ENCODE assay signal across 8 mouse cellular contexts in genomic region chr10:18453380-18453779, GRCm38 (mm10).
DNase-seq lines count a peak whose midpoint lies in the region; ATAC-seq and TF ChIP-seq lines count a peak whose summit lies in the region.

No protein-coding gene starts in this region.

- H3K4me1 ChIP-seq in embryonic facial prominence, embryonic 15.5 days: peaks cover 14% of the 10 kb centered on the region; the same call in 1 of the 2 replicates
- 0 out of 2 replicates have a peak, but pooled peaks cover 4% of the 10 kb centered on the region for H3K4me1 ChIP-seq in kidney, embryonic 14.5 days (ENCODE audit: control insufficient read depth, insufficient read depth, low read length)
- H3K4me1 ChIP-seq in limb, embryonic 14.5 days (ENCODE audit: control insufficient read depth, insufficient read depth, low read length): peaks cover 5% of the 10 kb centered on the region; the same call in 1 of the 2 replicates

- 20% methylated on average over 4 of the region's 4 CpGs for WGBS in embryonic facial prominence, embryonic 15.5 days
- 36% methylated on average over 4 of the region's 4 CpGs for WGBS in kidney, embryonic 14.5 days
- WGBS in limb, embryonic 14.5 days: 12% methylated on average over 4 of the region's 4 CpGs

- peak; percentile 73; the same call in 1 of the 2 replicates for ATAC-seq in embryonic facial prominence, embryonic 15.5 days (ENCODE audit: insufficient number of reproducible peaks, low FRiP score, low TSS enrichment, low read depth)
- peak; percentile 79 for ATAC-seq in kidney, embryonic 14.5 days (ENCODE audit: low FRiP score, low TSS enrichment)
- peak; percentile 78 for ATAC-seq in limb, embryonic 14.5 days (ENCODE audit: low FRiP score, low read depth)

- TF ChIP-seq POLR2A in limb, embryonic 14.5 days (IDR thresholded peaks at IDR 0.05; ENCODE audit: borderline replicate concordance, extremely low read depth, insufficient read depth, insufficient read length): no peak

- no peak overlapping the region for H3K27ac ChIP-seq in embryonic facial prominence, embryonic 15.5 days (replicated peaks)
- no peak overlapping the region for H3K27ac ChIP-seq in kidney, embryonic 14.5 days (ENCODE audit: low read depth, low read length)
- no peak overlapping the region for H3K27ac ChIP-seq in limb, embryonic 14.5 days (replicated peaks; ENCODE audit: low read depth, low read length)

- H3K9ac ChIP-seq in embryonic facial prominence, embryonic 15.5 days: no peak overlapping the region
- no peak overlapping the region for H3K9ac ChIP-seq in kidney, embryonic 14.5 days (ENCODE audit: low read depth, low read length)
- no peak overlapping the region for H3K9ac ChIP-seq in limb, embryonic 14.5 days (ENCODE audit: low read depth, low read length, severe bottlenecking)

- H3K4me3 ChIP-seq in embryonic facial prominence, embryonic 15.5 days (replicated peaks): no peak overlapping the region
- no peak overlapping the region for H3K4me3 ChIP-seq in kidney, embryonic 14.5 days (ENCODE audit: low read length)
- H3K4me3 ChIP-seq in limb, embryonic 14.5 days (replicated peaks; ENCODE audit: low read length): no peak overlapping the region

- H3K4me2 ChIP-seq in embryonic facial prominence, embryonic 15.5 days (replicated peaks): no peak overlapping the region
- no peak overlapping the region for H3K4me2 ChIP-seq in kidney, embryonic 14.5 days (replicated peaks; ENCODE audit: low read depth, low read length)
- H3K4me2 ChIP-seq in limb, embryonic 14.5 days (replicated peaks; ENCODE audit: low read depth, low read length, severe bottlenecking): no peak overlapping the region

- no peaks in the 10 kb centered on the region for H3K27me3 ChIP-seq in embryonic facial prominence, embryonic 15.5 days
- no peaks in the 10 kb centered on the region for H3K27me3 ChIP-seq in kidney, embryonic 14.5 days (ENCODE audit: control insufficient read depth, insufficient read depth, low read length)
- H3K27me3 ChIP-seq in limb, embryonic 14.5 days (ENCODE audit: control insufficient read depth, insufficient read depth, low read length): no peaks in the 10 kb centered on the region
- no peaks in the 10 kb centered on the region for H3K27me3 ChIP-seq in splenic B cell, adult 2 months (ENCODE audit: control insufficient read depth, insufficient read depth, low read length, poor library complexity, severe bottlenecking)

- peak; percentile 75 for DNase-seq in 3T3-L1 (ENCODE audit: low read depth, low spot score)
- DNase-seq in adrenal gland, postnatal 4 days (ENCODE audit: low spot score in 2 of 2): peak; percentile 51 to 61
- DNase-seq in heart, adult 9 months (ENCODE audit: low spot score in 2 of 2): peak; percentile 70 to 84
- DNase-seq in limb, embryonic 14.5 days (ENCODE audit: low spot score): peak; percentile 82
- DNase-seq in naive thymus-derived CD4-positive, alpha-beta T cell, adult 2 months (ENCODE audit: low read depth): peak; percentile 77
- DNase-seq in splenic B cell, adult 2 months (ENCODE audit: low read depth, low spot score): peak; percentile 60

- no peaks in the 10 kb centered on the region for H3K9me3 ChIP-seq in embryonic facial prominence, embryonic 15.5 days (replicated peaks)
- H3K9me3 ChIP-seq in kidney, embryonic 14.5 days (ENCODE audit: control insufficient read depth, low read length): no peaks in the 10 kb centered on the region
- no peaks in the 10 kb centered on the region for H3K9me3 ChIP-seq in limb, embryonic 14.5 days (ENCODE audit: control insufficient read depth, low read length)

- H3K36me3 ChIP-seq in embryonic facial prominence, embryonic 15.5 days: no peaks in the 10 kb centered on the region
- H3K36me3 ChIP-seq in kidney, embryonic 14.5 days (ENCODE audit: control insufficient read depth, insufficient read depth, low read length): no peaks in the 10 kb centered on the region
- no peaks in the 10 kb centered on the region for H3K36me3 ChIP-seq in limb, embryonic 14.5 days (ENCODE audit: control insufficient read depth, insufficient read depth, low read length)
- no peaks in the 10 kb centered on the region for H3K36me3 ChIP-seq in splenic B cell, adult 2 months (ENCODE audit: control insufficient read depth, insufficient read depth, low read length, poor library complexity, severe bottlenecking)
